Mouse (Mus musculus) MEL (cell line): ENCODE data around the gene Map2k4. TPM values are rescaled to one million over a fixed set of nuclear protein-coding genes. Genes with fewer than 3 reads are reported as not detected.

Experiments
- DNase-seq: peaks from one replicate; pipeline ENCODE4 v3.0.0; 2011; ENCODE audit warnings: low read depth, low spot score
- H3K27ac ChIP-seq: 2 replicates; pipeline ENCODE4 v1.5.1; 2012; ENCODE audit warnings: low read depth, mild to moderate bottlenecking, control low read depth, low read length, moderate library complexity; ENCODE audit not compliant: control insufficient read depth
- H3K27me3 ChIP-seq, 2 experiments: fragments of 150-350 bp in 1 of 2; sonication (generic) in 1 of 2; 2 replicates each; pipeline ENCODE4 v1.6.1; 2012; ENCODE audit warnings: low read length in 2 of 2, mild to moderate bottlenecking in 2 of 2, improper control_type of control experiment in 1 of 2, moderate library complexity in 1 of 2; ENCODE audit not compliant: insufficient read depth in 2 of 2, control insufficient read depth in 1 of 2
- H3K36me3 ChIP-seq, 2 experiments: 2 replicates each; pipeline ENCODE4 v1.6.1; 2012 to 2014; ENCODE audit warnings: low read length in 2 of 2, improper control_type of control experiment in 1 of 2, inconsistent platforms in 1 of 2, mild to moderate bottlenecking in 1 of 2; ENCODE audit not compliant: insufficient read depth in 2 of 2, control insufficient read depth in 1 of 2
- H3K4me1 ChIP-seq, 2 experiments: fragments of 150-350 bp in 1 of 2; sonication (generic) in 1 of 2; 2 replicates each; pipeline ENCODE4 v1.6.1; 2012; ENCODE audit warnings: low read length in 2 of 2, improper control_type of control experiment in 1 of 2, mild to moderate bottlenecking in 1 of 2; ENCODE audit not compliant: insufficient read depth in 2 of 2, control insufficient read depth in 1 of 2
- H3K4me3 ChIP-seq, 2 experiments: fragments of 150-350 bp in 1 of 2; sonication (generic) in 1 of 2; 2 replicates each; pipeline ENCODE4 v1.5.1; 2012; ENCODE audit warnings: low read depth in 2 of 2, low read length in 2 of 2, mild to moderate bottlenecking in 2 of 2, moderate library complexity in 2 of 2, control low read depth in 1 of 2, improper control_type of control experiment in 1 of 2; ENCODE audit not compliant: control insufficient read depth in 1 of 2, insufficient read depth in 1 of 2
- H3K79me2 ChIP-seq: 2 replicates; pipeline ENCODE4 v1.6.1; 2012; ENCODE audit warnings: mild to moderate bottlenecking, low read length, moderate library complexity; ENCODE audit not compliant: control insufficient read depth, poor library complexity, insufficient read depth
- H3K9ac ChIP-seq: 2 replicates; pipeline ENCODE4 v1.6.1; 2012; ENCODE audit warnings: low read depth, mild to moderate bottlenecking, control low read depth, low read length, moderate library complexity; ENCODE audit not compliant: control insufficient read depth, poor library complexity, severe bottlenecking
- H3K9me3 ChIP-seq: fragments of 150-350 bp; sonication (generic); replicated peaks from 2 replicates; pipeline ENCODE4 v1.6.1; 2012; ENCODE audit warnings: mild to moderate bottlenecking, low read length, improper control_type of control experiment, moderate library complexity; ENCODE audit not compliant: insufficient read depth
- CHD1 ChIP-seq: IDR thresholded peaks from 2 replicates; pipeline ENCODE4 v1.6.1; 2012; ENCODE audit warnings: low read depth, mild to moderate bottlenecking, inconsistent platforms, low read length, improper control_type of control experiment
- CTCF ChIP-seq, 3 experiments: IDR thresholded peaks in 2 of 3; conservative IDR thresholded peaks in 1 of 3; 2 replicates each; pipeline ENCODE4 v1.5.1; 2011 to 2012; ENCODE audit warnings: low read length in 3 of 3, low read depth in 2 of 3, mild to moderate bottlenecking in 2 of 3, improper control_type of control experiment in 1 of 3, inconsistent platforms in 1 of 3, mixed read lengths in 1 of 3, moderate library complexity in 1 of 3; ENCODE audit not compliant: control insufficient read depth in 1 of 3, insufficient read depth in 1 of 3, poor library complexity in 1 of 3, severe bottlenecking in 1 of 3
- EP300 ChIP-seq, 2 experiments: IDR thresholded peaks; 2 replicates each; pipeline ENCODE4 v1.6.1; 2011; ENCODE audit warnings: improper control_type of control experiment in 2 of 2, low read length in 2 of 2, low read depth in 1 of 2, mild to moderate bottlenecking in 1 of 2
- ETS1 ChIP-seq: IDR thresholded peaks from 2 replicates; pipeline ENCODE4 v1.6.1; 2012; ENCODE audit warnings: low read depth, mild to moderate bottlenecking, inconsistent platforms, low read length, improper control_type of control experiment, moderate library complexity
- GABPA ChIP-seq: IDR thresholded peaks from 2 replicates; pipeline ENCODE4 v1.6.1; 2012; ENCODE audit warnings: low read depth, mild to moderate bottlenecking, inconsistent platforms, low read length, improper control_type of control experiment, moderate library complexity
- GATA1 ChIP-seq: IDR thresholded peaks from 2 replicates; pipeline ENCODE4 v1.6.1; 2011; ENCODE audit warnings: low read depth, low read length, improper control_type of control experiment
- HCFC1 ChIP-seq: IDR thresholded peaks from 2 replicates; pipeline ENCODE4 v1.6.1; 2012; ENCODE audit warnings: low read depth, mild to moderate bottlenecking, inconsistent platforms, low read length, improper control_type of control experiment, moderate library complexity
- MAZ ChIP-seq: IDR thresholded peaks from 2 replicates; pipeline ENCODE4 v1.6.1; 2012; ENCODE audit warnings: low read depth, mild to moderate bottlenecking, inconsistent platforms, low read length, improper control_type of control experiment
- MEF2A ChIP-seq: IDR thresholded peaks from 2 replicates; pipeline ENCODE4 v1.6.1; 2014; ENCODE audit warnings: low read depth, mild to moderate bottlenecking, inconsistent platforms, low read length, improper control_type of control experiment; ENCODE audit not compliant: poor library complexity, insufficient replicate concordance, severe bottlenecking; ENCODE audit errors: extremely low read depth
- MYB ChIP-seq: IDR thresholded peaks from 2 replicates; pipeline ENCODE4 v1.6.1; 2011; ENCODE audit warnings: mild to moderate bottlenecking, low read depth, low read length, improper control_type of control experiment
- MYC ChIP-seq: IDR thresholded peaks from 2 replicates; pipeline ENCODE4 v1.6.1; 2011; ENCODE audit warnings: low read depth, mild to moderate bottlenecking, low read length, improper control_type of control experiment, moderate library complexity
- NELFE ChIP-seq: IDR thresholded peaks from 2 replicates; pipeline ENCODE4 v1.6.1; 2011; ENCODE audit warnings: low read depth, low read length, improper control_type of control experiment
- POLR2AphosphoS5 ChIP-seq: IDR thresholded peaks from 2 replicates; pipeline ENCODE4 v1.6.1; 2012; ENCODE audit warnings: low read depth, borderline replicate concordance, mild to moderate bottlenecking, inconsistent platforms, low read length, moderate library complexity, mixed read lengths
- RCOR1 ChIP-seq: IDR thresholded peaks from 2 replicates; pipeline ENCODE4 v1.6.1; 2012; ENCODE audit warnings: low read depth, mild to moderate bottlenecking, inconsistent platforms, low read length, improper control_type of control experiment
- TAL1 ChIP-seq: IDR thresholded peaks from 2 replicates; pipeline ENCODE4 v1.6.1; 2012; ENCODE audit warnings: mild to moderate bottlenecking, inconsistent platforms, low read length, moderate library complexity, mixed read lengths
- TBP ChIP-seq: IDR thresholded peaks from 2 replicates; pipeline ENCODE4 v1.8.0; 2011; ENCODE audit warnings: low read depth, low read length, improper control_type of control experiment
- TCF12 ChIP-seq: IDR thresholded peaks from 2 replicates; pipeline ENCODE4 v1.6.1; 2014; ENCODE audit warnings: low read depth, mild to moderate bottlenecking, inconsistent platforms, low read length, improper control_type of control experiment, moderate library complexity
- UBTF ChIP-seq: IDR thresholded peaks from 2 replicates; pipeline ENCODE4 v1.6.1; 2012; ENCODE audit warnings: low read depth, mild to moderate bottlenecking, inconsistent platforms, low read length, improper control_type of control experiment, moderate library complexity, borderline replicate concordance; ENCODE audit not compliant: insufficient read depth
- USF2 ChIP-seq, 2 experiments: IDR thresholded peaks; 2 replicates each; pipeline ENCODE4 v1.6.1; 2011 to 2012; ENCODE audit warnings: improper control_type of control experiment in 2 of 2, low read length in 2 of 2, borderline replicate concordance in 1 of 2, inconsistent platforms in 1 of 2, low read depth in 1 of 2, mild to moderate bottlenecking in 1 of 2; ENCODE audit not compliant: insufficient read depth in 1 of 2
- ZC3H11A ChIP-seq: IDR thresholded peaks from 2 replicates; pipeline ENCODE4 v1.6.1; 2012; ENCODE audit warnings: low read depth, mild to moderate bottlenecking, inconsistent platforms, low read length, improper control_type of control experiment
- ZMIZ1 ChIP-seq: IDR thresholded peaks from 2 replicates; pipeline ENCODE4 v1.6.1; 2012; ENCODE audit warnings: low read depth, mild to moderate bottlenecking, inconsistent platforms, low read length, improper control_type of control experiment, moderate library complexity
- ZNF384 ChIP-seq: IDR thresholded peaks from 2 replicates; pipeline ENCODE4 v1.6.1; 2012; ENCODE audit warnings: low read depth, mild to moderate bottlenecking, inconsistent platforms, low read length, improper control_type of control experiment
- polyA plus RNA-seq, 2 experiments: library from polyadenylated mRNA; stranded (reverse) in 1 of 2; unstranded in 1 of 2; fragments of >175 nt in 1 of 2; fragments of >200 nt in 1 of 2; gene quantifications; 2 replicates each; pipeline versions ENCODE4 v1.2.1 to v1.2.4; 2012; ENCODE audit warnings: low replicate concordance in 2 of 2, low read depth in 1 of 2; ENCODE audit not compliant: insufficient read length in 2 of 2, insufficient read depth in 1 of 2, missing spikeins in 1 of 2
- total RNA-seq: library from RNA; depleted of rRNA; stranded (reverse); fragments of 300-350 nt; gene quantifications from 2 replicates; pipeline ENCODE4 v1.2.3, GENCODE M21; 2012

Map2k4 gene
- total and polyA plus RNA-seq, 3 experiments, result 20.0 to 70.7 (median 21.8) TPM

- Histone ChIP-seq H3K4me3 (no peak overlapping the region), H3K4me1 (no peaks in the 10 kb centered on the region), H3K9ac (no peak overlapping the region), H3K9me3 (no peaks in the 10 kb centered on the region), H3K27me3 (no peaks in the 10 kb centered on the region), H3K79me2 (no peaks in the 10 kb centered on the region), H3K27ac (no peak overlapping the region), H3K36me3 (peaks cover 0 to 11% of the 10 kb centered on the region in 2 experiments; a peak in 2 of 4 replicates)
- DNase-seq, result no peak
- TF ChIP-seq ZC3H11A (no peak), CHD1 (no peak), ETS1 (no peak), MYB (no peak), MAZ (no peak), RCOR1 (no peak), EP300 (IDR thresholded peaks at IDR 0.05; ENCODE audit: low read depth in 1 of 2, low read length in 2 of 2) (no peak), TBP (no peak), POLR2AphosphoS5 (no peak), TAL1 (no peak), TCF12 (no peak), UBTF (no peak), GATA1 (no peak), GABPA (no peak), NELFE (no peak)
These were observed 81.9 kb downstream of the Map2k4 start for GRCm38 (mm10) chr11:65706176-65706575.

GRCm38 (mm10) chr11:65704861-65705260, 83.2 kb downstream of the Map2k4 start:
- Histone ChIP-seq H3K4me3 (no peak overlapping the region), H3K27ac (no peak overlapping the region), H3K27me3 (no peaks in the 10 kb centered on the region), H3K9me3 (no peaks in the 10 kb centered on the region), H3K36me3 (peaks cover 0 to 13% of the 10 kb centered on the region in 2 experiments; a peak in 2 of 4 replicates), H3K9ac (no peak overlapping the region), H3K79me2 (no peaks in the 10 kb centered on the region), H3K4me1 (no peaks in the 10 kb centered on the region)
- DNase-seq, result no peak
- TF ChIP-seq TBP (no peak), MYC (no peak), ZMIZ1 (no peak), HCFC1 (no peak), RCOR1 (no peak), CTCF (IDR thresholded peaks at IDR 0.05 in 2 of 3, conservative IDR thresholded peaks at IDR 0.05 in 1 of 3; ENCODE audit: control insufficient read depth in 1 of 3, insufficient read depth in 1 of 3, low read depth in 2 of 3, low read length in 3 of 3, poor library complexity in 1 of 3, severe bottlenecking in 1 of 3) (no peak), ZC3H11A (no peak), ETS1 (no peak), MEF2A (no peak), NELFE (no peak), POLR2AphosphoS5 (no peak), UBTF (no peak), ZNF384 (no peak), USF2 (IDR thresholded peaks at IDR 0.05; ENCODE audit: borderline replicate concordance in 1 of 2, insufficient read depth in 1 of 2, low read depth in 1 of 2, low read length in 2 of 2) (no peak), TAL1 (no peak), MYB (no peak), TCF12 (no peak)
